Mouse (Mus musculus): ENCODE measurements at regions not wholly inside any gene's neighbourhood (a gene's known extent, or its start where the extent isn't known, plus 50 kb on each side); places are given as distances from the start of the nearest gene placed in this dataset.

GRCm38 (mm10) chr2:118061291-118061690, 50.4 kb upstream of the Thbs1 start:
- 85% methylated on average over 5 of the region's 5 CpGs for WGBS
- H3K27me3 ChIP-seq = no peaks in the 10 kb centered on the region

More at GRCm38 (mm10) chr2:118061291-118061690, 50.4 kb upstream of the Thbs1 start:
- no peak overlapping the region for H3K27ac ChIP-seq
- H3K9me3 ChIP-seq = no peaks in the 10 kb centered on the region
- H3K9ac ChIP-seq = no peak overlapping the region
- no peak for ATAC-seq (ENCODE audit: insufficient number of reproducible peaks, insufficient read depth, low FRiP score, low TSS enrichment)
- H3K4me3 ChIP-seq = no peak overlapping the region
- no peaks in the 10 kb centered on the region for H3K36me3 ChIP-seq
- H3K4me2 ChIP-seq (replicated peaks) = no peak overlapping the region
- H3K4me1 ChIP-seq = no peaks in the 10 kb centered on the region

Data from embryonic facial prominence, embryonic 12.5 days (tissue).